Mouse (Mus musculus): ENCODE results near the gene Cyp2d12. TPM values are rescaled to one million over a fixed set of nuclear protein-coding genes. Genes with fewer than 3 reads are reported as not detected.
"Not testable (repeated sequence)": the region's sequence is repeated elsewhere in the genome, so short reads cannot be mapped to it uniquely, and the experiment has no call there.

Cyp2d12 gene
- not detected for polyA plus RNA-seq (2012; fragmentation: generic; extraction: Trizol)

DNA sequence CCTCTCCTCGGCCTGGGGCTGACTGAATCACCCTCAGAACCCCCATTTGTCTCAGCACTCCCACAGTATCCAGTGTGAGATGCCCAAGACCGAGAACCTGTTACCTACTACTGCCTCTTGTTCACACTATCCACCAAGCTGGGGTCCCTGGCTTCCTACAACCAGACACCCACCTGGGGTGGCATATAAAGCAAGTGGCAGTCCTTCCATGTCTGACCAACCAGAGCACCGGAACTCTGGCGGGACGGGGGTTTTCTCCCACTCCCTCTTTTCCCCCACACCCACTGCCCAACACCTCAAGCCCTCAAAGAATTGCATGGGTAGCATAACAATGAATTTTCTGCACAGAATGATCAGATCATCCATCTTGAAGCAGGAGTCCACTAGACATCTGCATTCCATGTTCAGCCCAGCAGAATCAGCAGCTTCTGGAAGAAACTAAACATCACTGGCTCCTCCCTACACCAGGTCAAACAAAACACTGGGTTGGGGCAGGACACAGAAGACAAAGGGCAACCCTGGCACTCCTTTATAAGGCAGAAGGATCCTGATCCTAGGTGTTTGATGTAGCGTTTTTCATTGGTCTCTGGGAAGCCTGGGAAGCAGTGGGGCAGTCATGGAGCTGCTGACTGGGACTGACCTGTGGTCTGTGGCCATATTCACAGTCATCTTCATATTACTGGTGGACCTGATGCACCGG is at the start of gene Cyp2d12:
Gene Cyp2d12, plus strand, starts transcription at position 542 of the 700 bp plus-strand sequence.
- Histone ChIP-seq H3K4me3 (no peak within 1 kb of the TSS), H3ac (ENCODE audit: control insufficient read depth, insufficient read length) (no peak within 1 kb of the TSS), H3K4me2 (ENCODE audit: low read depth) (no peak within 1 kb of the TSS), H3K27me3 (ENCODE audit: control insufficient read depth, insufficient read depth, insufficient read length) (no peaks in the 10 kb centered on the region), H3K36me3 (ENCODE audit: control insufficient read depth, insufficient read depth) (no peaks in the 10 kb centered on the region), H3K79me2 (ENCODE audit: control insufficient read depth, insufficient read depth) (no peaks in the 10 kb centered on the region)
- TF ChIP-seq MYOG (IDR thresholded peaks at IDR 0.05; ENCODE audit: control insufficient read depth in 1 of 3, insufficient read depth in 1 of 3, insufficient read length in 2 of 3, low read depth in 2 of 3) (no peak), SRF (IDR thresholded peaks at IDR 0.05; ENCODE audit: control insufficient read depth, insufficient read length, low read depth) (no peak), TCF3 (IDR thresholded peaks at IDR 0.05; ENCODE audit: insufficient read length, low read depth) (no peak), REST (IDR thresholded peaks at IDR 0.05; ENCODE audit: insufficient read depth, insufficient read length) (no peak), TCF12 (IDR thresholded peaks at IDR 0.05; ENCODE audit: insufficient read depth, poor library complexity, severe bottlenecking) (no peak), MAX (IDR thresholded peaks at IDR 0.05; ENCODE audit: low read depth) (no peak), MYOD1 (IDR thresholded peaks at IDR 0.05; ENCODE audit: control insufficient read depth in 1 of 3, insufficient read length in 2 of 3, low read depth in 2 of 3) (no peak), CEBPB (IDR thresholded peaks at IDR 0.05; ENCODE audit: insufficient read depth, poor library complexity, severe bottlenecking) (no peak)

DNA sequence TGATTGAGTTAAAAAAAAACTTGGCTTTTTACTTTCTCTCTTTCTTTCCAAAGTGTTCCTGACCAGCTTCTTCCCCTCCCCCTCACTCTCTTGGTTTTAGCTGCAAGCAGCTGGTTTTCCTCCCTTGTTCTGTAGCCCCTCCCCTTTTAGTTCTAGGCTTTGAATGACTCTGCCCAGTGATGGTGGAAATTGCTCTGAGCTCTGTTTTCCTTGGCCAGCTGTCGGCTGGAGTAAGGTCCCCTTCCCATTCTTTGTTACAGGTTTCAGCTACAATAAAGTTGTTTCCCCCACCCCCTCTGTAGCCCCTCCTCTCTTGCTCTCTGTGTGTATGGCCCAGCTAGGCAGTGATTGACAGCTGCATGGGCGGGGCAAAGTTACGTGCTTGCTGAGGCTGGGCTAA is 47.9 kb upstream of the Cyp2d12 start:
- Histone ChIP-seq H3K4me3 (no peak overlapping the region), H3K79me2 (ENCODE audit: control insufficient read depth, insufficient read depth) (no peaks in the 10 kb centered on the region), H3K36me3 (ENCODE audit: control insufficient read depth, insufficient read depth) (no peaks in the 10 kb centered on the region), H3K27me3 (ENCODE audit: control insufficient read depth, insufficient read depth, insufficient read length) (no peaks in the 10 kb centered on the region), H3K4me2 (ENCODE audit: low read depth) (no peak overlapping the region), H3ac (ENCODE audit: control insufficient read depth, insufficient read length) (no peak overlapping the region)
- no peak for TF ChIP-seq MYOG (IDR thresholded peaks at IDR 0.05; ENCODE audit: control insufficient read depth in 1 of 3, insufficient read depth in 1 of 3, insufficient read length in 2 of 3, low read depth in 2 of 3)
- TF ChIP-seq REST (IDR thresholded peaks at IDR 0.05; ENCODE audit: insufficient read depth, insufficient read length), result no peak
- no peak for TF ChIP-seq POLR2A (IDR thresholded peaks at IDR 0.05; ENCODE audit: insufficient read length, low read depth)
- TF ChIP-seq E2F4 (IDR thresholded peaks at IDR 0.05; ENCODE audit: insufficient read depth), result no peak
- TF ChIP-seq TCF12 (IDR thresholded peaks at IDR 0.05; ENCODE audit: insufficient read depth, poor library complexity, severe bottlenecking), result no peak
- no peak for TF ChIP-seq USF1 (IDR thresholded peaks at IDR 0.05; ENCODE audit: low read depth)
- TF ChIP-seq TCF3 (IDR thresholded peaks at IDR 0.05; ENCODE audit: insufficient read length, low read depth), result no peak
- TF ChIP-seq MYOD1 (IDR thresholded peaks at IDR 0.05; ENCODE audit: control insufficient read depth in 1 of 3, insufficient read length in 2 of 3, low read depth in 2 of 3), result no peak
- TF ChIP-seq MAX (IDR thresholded peaks at IDR 0.05; ENCODE audit: low read depth), result no peak
- TF ChIP-seq CEBPB (IDR thresholded peaks at IDR 0.05; ENCODE audit: insufficient read depth, poor library complexity, severe bottlenecking), result no peak
- no peak for TF ChIP-seq POLR2AphosphoS2 (IDR thresholded peaks at IDR 0.05; ENCODE audit: insufficient read length, low read depth)
- no peak for TF ChIP-seq SRF (IDR thresholded peaks at IDR 0.05; ENCODE audit: control insufficient read depth, insufficient read length, low read depth)

DNA sequence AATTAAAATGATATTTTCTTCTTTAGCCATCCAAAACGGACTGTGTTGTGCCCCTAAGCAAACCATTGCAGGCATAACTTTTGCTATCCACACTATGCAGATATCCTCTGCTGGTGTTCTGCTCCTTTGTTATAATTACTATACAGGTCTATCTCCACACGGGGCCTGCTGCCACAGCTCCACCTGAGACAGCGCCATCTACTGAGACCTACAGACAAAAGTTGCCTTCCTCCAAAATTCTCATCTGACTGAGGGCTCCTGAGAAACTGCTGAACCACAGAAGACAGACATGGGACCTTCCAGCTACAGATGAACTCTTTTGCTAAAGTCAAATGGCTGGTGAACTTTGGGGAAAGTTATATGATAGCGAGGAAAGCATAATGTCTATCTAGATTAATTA is 47.1 kb upstream of the Cyp2d12 start:
- not testable (repeated sequence) for H3K79me2 ChIP-seq (ENCODE audit: control insufficient read depth, insufficient read depth); H3K27me3 ChIP-seq (ENCODE audit: control insufficient read depth, insufficient read depth, insufficient read length); H3K4me3 ChIP-seq; H3ac ChIP-seq (ENCODE audit: control insufficient read depth, insufficient read length); H3K36me3 ChIP-seq (ENCODE audit: control insufficient read depth, insufficient read depth); H3K4me2 ChIP-seq (ENCODE audit: low read depth)

DNA sequence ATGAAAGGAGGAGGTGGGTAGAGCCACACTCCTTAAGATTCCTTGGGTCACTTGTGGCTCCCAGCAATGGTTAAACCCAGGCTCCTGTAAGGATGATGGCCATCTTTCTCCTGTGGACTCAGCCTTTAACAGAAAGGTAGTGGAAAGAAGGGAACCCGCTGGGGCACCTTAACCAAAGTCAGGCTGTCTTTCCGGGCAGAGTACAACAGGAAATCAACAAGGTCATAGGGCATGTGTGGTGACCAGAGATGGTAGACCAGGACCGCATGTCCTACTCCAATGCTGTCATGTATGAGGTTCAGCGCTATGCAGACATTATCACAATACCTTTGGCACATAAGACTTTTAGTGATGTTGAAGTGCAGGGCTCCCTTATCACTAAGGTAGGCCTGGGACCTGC is 45.4 kb upstream of the Cyp2d12 start:
- not testable (repeated sequence) for H3ac ChIP-seq (ENCODE audit: control insufficient read depth, insufficient read length); H3K27me3 ChIP-seq (ENCODE audit: control insufficient read depth, insufficient read depth, insufficient read length); H3K79me2 ChIP-seq (ENCODE audit: control insufficient read depth, insufficient read depth); H3K4me2 ChIP-seq (ENCODE audit: low read depth); H3K36me3 ChIP-seq (ENCODE audit: control insufficient read depth, insufficient read depth); H3K4me3 ChIP-seq

DNA sequence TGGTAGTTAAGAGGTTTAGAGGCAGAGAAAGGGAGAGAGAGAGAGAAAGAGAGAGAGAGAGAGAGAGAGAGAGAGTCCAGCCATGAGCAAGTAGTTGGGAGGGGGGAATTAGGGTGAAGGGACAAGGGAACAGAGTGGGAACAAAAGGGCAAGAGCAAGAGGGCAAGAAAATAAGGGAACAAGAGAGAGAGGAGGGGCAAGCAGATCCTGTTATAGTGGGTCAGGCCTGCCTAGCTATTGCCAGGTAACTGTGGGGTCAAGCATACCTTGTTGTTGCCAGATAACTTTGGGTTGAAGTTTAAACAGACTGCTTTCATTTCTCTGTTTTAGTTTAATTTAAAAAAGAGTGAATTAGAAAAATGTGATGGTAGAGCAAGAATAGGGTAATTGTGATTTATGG is 44.4 kb upstream of the Cyp2d12 start:
- H3ac ChIP-seq (ENCODE audit: control insufficient read depth, insufficient read length); H3K4me2 ChIP-seq (ENCODE audit: low read depth); H3K27me3 ChIP-seq (ENCODE audit: control insufficient read depth, insufficient read depth, insufficient read length); H3K79me2 ChIP-seq (ENCODE audit: control insufficient read depth, insufficient read depth); H3K36me3 ChIP-seq (ENCODE audit: control insufficient read depth, insufficient read depth); H3K4me3 ChIP-seq: not testable (repeated sequence)

DNA sequence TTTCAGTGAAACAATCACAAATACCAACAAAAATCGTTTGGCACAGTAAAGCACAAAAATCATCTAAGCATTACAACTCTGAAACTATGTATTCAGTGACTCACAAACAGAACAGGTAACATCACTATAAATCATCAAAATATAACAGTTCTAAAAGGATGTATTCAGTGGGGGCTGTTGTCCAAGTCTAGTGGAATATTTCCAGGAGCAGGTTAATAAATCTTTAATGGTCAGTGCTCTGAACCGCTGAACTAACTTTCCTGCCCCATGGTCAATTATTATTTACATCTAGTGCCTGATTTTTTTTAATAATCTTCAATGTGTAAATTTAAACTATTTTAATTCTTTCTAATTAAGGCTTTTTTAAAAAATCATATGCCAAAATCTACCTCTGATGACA is 42.8 kb upstream of the Cyp2d12 start:
- not testable (repeated sequence) for H3ac ChIP-seq (ENCODE audit: control insufficient read depth, insufficient read length); H3K4me3 ChIP-seq; H3K4me2 ChIP-seq (ENCODE audit: low read depth); H3K27me3 ChIP-seq (ENCODE audit: control insufficient read depth, insufficient read depth, insufficient read length); H3K79me2 ChIP-seq (ENCODE audit: control insufficient read depth, insufficient read depth); H3K36me3 ChIP-seq (ENCODE audit: control insufficient read depth, insufficient read depth)

DNA sequence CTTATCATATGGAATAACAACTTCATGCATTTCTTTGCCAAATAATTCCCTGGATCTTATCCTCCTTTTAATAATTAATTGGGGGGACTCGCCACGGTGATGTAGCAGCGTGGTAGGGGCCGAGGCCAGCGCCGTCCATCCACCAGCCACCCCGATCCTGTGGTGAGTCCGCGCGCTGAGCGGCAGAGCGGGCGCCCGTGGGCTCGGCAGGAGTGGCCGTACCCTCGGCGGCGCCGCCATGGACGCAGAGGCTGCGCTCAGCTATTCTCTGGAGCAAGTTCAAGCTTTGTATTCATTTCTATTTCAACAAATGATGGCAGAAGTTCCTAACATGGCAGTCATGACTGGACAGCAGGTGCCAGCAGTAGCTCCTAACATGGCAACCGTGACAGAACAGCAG is 38.7 kb upstream of the Cyp2d12 start:
- H3ac ChIP-seq (ENCODE audit: control insufficient read depth, insufficient read length); H3K4me3 ChIP-seq; H3K27me3 ChIP-seq (ENCODE audit: control insufficient read depth, insufficient read depth, insufficient read length); H3K4me2 ChIP-seq (ENCODE audit: low read depth); H3K36me3 ChIP-seq (ENCODE audit: control insufficient read depth, insufficient read depth); H3K79me2 ChIP-seq (ENCODE audit: control insufficient read depth, insufficient read depth): not testable (repeated sequence)

DNA sequence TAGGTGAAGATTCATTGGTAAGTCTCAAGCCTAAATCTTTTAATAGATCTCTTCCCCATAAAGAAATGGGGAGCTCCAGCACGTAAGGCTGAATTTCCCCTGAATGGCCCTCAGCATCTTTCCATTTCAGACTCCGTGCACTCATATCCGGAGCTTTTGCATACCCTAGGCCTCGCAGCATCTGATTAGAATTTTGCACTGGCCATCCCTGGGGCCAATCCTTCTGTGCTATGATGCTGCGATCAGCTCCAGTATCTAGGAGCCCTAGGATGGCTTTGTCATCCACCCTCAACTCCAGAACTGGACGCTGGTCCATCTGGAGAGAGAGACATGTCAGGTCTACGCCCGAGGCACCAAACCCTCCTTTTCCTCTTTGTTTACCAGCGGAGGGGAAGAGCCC is 27.5 kb upstream of the Cyp2d12 start:
- not testable (repeated sequence) for H3K27me3 ChIP-seq (ENCODE audit: control insufficient read depth, insufficient read depth, insufficient read length); H3ac ChIP-seq (ENCODE audit: control insufficient read depth, insufficient read length); H3K4me3 ChIP-seq; H3K36me3 ChIP-seq (ENCODE audit: control insufficient read depth, insufficient read depth); H3K4me2 ChIP-seq (ENCODE audit: low read depth); H3K79me2 ChIP-seq (ENCODE audit: control insufficient read depth, insufficient read depth)

DNA sequence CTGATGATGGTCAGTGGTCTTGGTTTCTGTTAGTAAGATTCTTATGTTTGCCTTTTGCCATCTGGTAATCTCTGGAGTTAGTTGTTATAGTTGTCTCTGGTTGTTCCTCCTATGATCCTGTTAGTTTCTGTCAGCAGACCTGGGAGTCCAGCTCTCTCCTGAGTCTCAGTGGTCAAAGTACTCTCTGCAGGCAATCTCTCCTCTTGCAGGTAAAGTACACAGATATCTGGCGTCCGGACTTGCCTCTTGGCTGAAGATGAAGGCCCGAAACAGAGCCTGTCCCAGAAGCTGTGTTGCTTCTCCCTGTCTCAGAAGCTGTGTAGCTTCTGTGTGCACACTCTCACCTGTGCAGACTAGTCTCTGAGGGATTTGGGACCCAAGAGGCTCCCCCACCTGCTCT is 22.2 kb upstream of the Cyp2d12 start:
- not testable (repeated sequence) for H3K79me2 ChIP-seq (ENCODE audit: control insufficient read depth, insufficient read depth); H3K4me2 ChIP-seq (ENCODE audit: low read depth); H3K36me3 ChIP-seq (ENCODE audit: control insufficient read depth, insufficient read depth); H3K27me3 ChIP-seq (ENCODE audit: control insufficient read depth, insufficient read depth, insufficient read length); H3ac ChIP-seq (ENCODE audit: control insufficient read depth, insufficient read length); H3K4me3 ChIP-seq

DNA sequence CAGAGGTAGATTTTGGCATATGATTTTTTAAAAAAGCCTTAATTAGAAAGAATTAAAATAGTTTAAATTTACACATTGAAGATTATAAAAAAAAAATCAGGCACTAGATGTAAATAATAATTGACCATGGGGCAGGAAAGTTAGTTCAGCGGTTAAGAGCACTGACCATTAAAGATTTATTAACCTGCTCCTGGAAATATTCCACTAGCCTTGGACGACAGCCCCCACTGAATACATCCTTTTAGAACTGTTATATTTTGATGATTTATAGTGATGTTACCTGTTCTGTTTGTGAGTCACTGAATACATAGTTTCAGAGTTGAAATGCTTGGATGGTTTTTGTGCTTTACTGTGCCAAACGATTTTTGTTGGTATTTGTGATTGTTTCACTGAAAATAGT is 11.9 kb upstream of the Cyp2d12 start:
- H3K79me2 ChIP-seq (ENCODE audit: control insufficient read depth, insufficient read depth); H3K36me3 ChIP-seq (ENCODE audit: control insufficient read depth, insufficient read depth); H3K4me3 ChIP-seq; H3K4me2 ChIP-seq (ENCODE audit: low read depth); H3K27me3 ChIP-seq (ENCODE audit: control insufficient read depth, insufficient read depth, insufficient read length); H3ac ChIP-seq (ENCODE audit: control insufficient read depth, insufficient read length): not testable (repeated sequence)

Data from myocyte (in vitro differentiated cells).